Mouse (Mus musculus) forebrain, embryonic 11.5 days (tissue): ENCODE results near the gene Mlycd. TPM values are rescaled to one million over a fixed set of nuclear protein-coding genes. Genes with fewer than 3 reads are reported as not detected.

ENCODE experiments used
- ATAC-seq: fragments of 200-750 bp; cut with Nextera tagmentation; replicated peaks from 2 replicates; pipeline ENCODE4 v1.8.0; 2017; ENCODE audit warnings: moderate TSS enrichment; ENCODE audit not compliant: low FRiP score
- DNase-seq: peaks from one replicate; pipeline ENCODE4 v3.0.0-alpha.2; 2017; ENCODE audit warnings: low spot score
- H3K27ac ChIP-seq: fragments of 300-500 bp; sonication (generic); 2 replicates; pipeline ENCODE4 v1.5.1; 2014; ENCODE audit warnings: low read depth, low read length
- H3K27me3 ChIP-seq: fragments of 300-500 bp; sonication (generic); 2 replicates; pipeline ENCODE4 v1.6.1; 2014; ENCODE audit warnings: mild to moderate bottlenecking, low read length, mixed read lengths; ENCODE audit not compliant: control insufficient read depth, insufficient read depth
- H3K36me3 ChIP-seq: fragments of 300-500 bp; sonication (generic); 2 replicates; pipeline ENCODE4 v1.6.1; 2014; ENCODE audit warnings: mild to moderate bottlenecking, low read length, moderate library complexity, mixed read lengths; ENCODE audit not compliant: control insufficient read depth, insufficient read depth
- H3K4me1 ChIP-seq: fragments of 300-500 bp; sonication (generic); replicated peaks from 2 replicates; pipeline ENCODE4 v1.6.1; 2014; ENCODE audit warnings: low read length, mixed read lengths; ENCODE audit not compliant: control insufficient read depth, insufficient read depth
- H3K4me2 ChIP-seq: fragments of 300-500 bp; sonication (generic); 2 replicates; pipeline ENCODE4 v1.6.1; 2014; ENCODE audit warnings: low read depth, mild to moderate bottlenecking, low read length, moderate library complexity, mixed read lengths; ENCODE audit not compliant: severe bottlenecking
- H3K4me3 ChIP-seq: fragments of 300-500 bp; sonication (generic); 2 replicates; pipeline ENCODE4 v1.5.1; 2014; ENCODE audit warnings: low read depth, low read length
- H3K9ac ChIP-seq: fragments of 300-500 bp; sonication (generic); 2 replicates; pipeline ENCODE4 v1.6.1; 2014; ENCODE audit warnings: low read length
- H3K9me3 ChIP-seq: fragments of 300-500 bp; sonication (generic); 2 replicates; pipeline ENCODE4 v1.6.1; 2016; ENCODE audit warnings: low read length, mixed read lengths; ENCODE audit not compliant: control insufficient read depth
- WGBS: fragments of 180-500 bp; shearing (Covaris S2); extraction: QIAGEN DNeasy Blood & Tissue Kit; methylation state at CpG from one replicate; pipeline ENCODE4 v1.1.7; 2014; 5-methylcytosine and 5-hydroxymethylcytosine counted together
- polyA plus RNA-seq: library from polyadenylated mRNA; unstranded; fragments of >200 nt; fragmentation: Nextera tagmentation; extraction: Ambion mirVana; gene quantifications from 2 replicates; pipeline ENCODE4 v1.2.1, GENCODE M21; 2014

Gene Mlycd
- polyA plus RNA-seq, 1 experiment from 2014 or later, result 13.5 TPM

- Histone ChIP-seq H3K9me3 (no peaks in the 10 kb centered on the region), H3K9ac (peak overlapping the region; percentile 72), H3K4me2 (peak overlapping the region; percentile 86), H3K4me3 (peak overlapping the region; percentile 73), H3K4me1 (0 out of 2 replicates have a peak, but pooled peaks cover 2% of the 10 kb centered on the region), H3K27me3 (peaks cover 6% of the 10 kb centered on the region), H3K27ac (no peak overlapping the region), H3K36me3 (no peaks in the 10 kb centered on the region)
- no peak for DNase-seq
- under 1% methylated on average over 16 of the region's 17 CpGs for WGBS
- no peak for ATAC-seq
Observed at GRCm38 (mm10) chr8:119447781-119448170, 53.1 kb downstream of the Mlycd start.

DNA sequence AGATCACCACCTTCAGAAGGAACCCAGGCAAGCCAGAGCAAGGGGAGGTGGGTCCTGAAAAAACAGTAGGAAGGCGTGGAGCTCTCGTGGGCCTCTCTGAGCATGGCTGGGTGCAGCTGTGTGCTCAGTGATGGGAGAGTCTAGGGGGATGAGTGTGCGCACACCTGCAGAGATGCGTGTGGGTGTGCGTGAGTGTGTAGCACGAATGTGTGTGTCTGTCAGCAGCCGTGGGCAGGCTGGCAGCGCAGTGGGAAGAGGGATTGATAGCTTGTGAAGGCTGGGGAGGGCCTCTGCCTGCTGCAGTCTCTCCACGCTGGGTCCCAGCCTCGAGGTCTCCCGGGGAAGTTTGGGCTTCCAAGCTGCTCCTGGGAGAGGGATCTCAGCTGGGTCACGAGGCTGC, 54.9 kb downstream of the Mlycd start:
- Histone ChIP-seq H3K9ac (no peak overlapping the region), H3K4me3 (no peak overlapping the region), H3K9me3 (no peaks in the 10 kb centered on the region), H3K4me1 (0 out of 2 replicates have a peak, but pooled peaks cover 2% of the 10 kb centered on the region), H3K4me2 (no peak overlapping the region), H3K27me3 (peaks cover 6% of the 10 kb centered on the region), H3K36me3 (no peaks in the 10 kb centered on the region), H3K27ac (no peak overlapping the region)
- no peak for DNase-seq
- no peak for ATAC-seq
- 82% methylated on average over 12 of the region's 12 CpGs for WGBS

GRCm38 (mm10) chr8:119451131-119451530, 56.5 kb downstream of the Mlycd start:
- peaks cover 6% of the 10 kb centered on the region for H3K27me3 ChIP-seq
- H3K4me2 ChIP-seq, result no peak overlapping the region
- H3K9me3 ChIP-seq, result no peaks in the 10 kb centered on the region
- 85% methylated on average over 4 of the region's 4 CpGs for WGBS
- no peak for ATAC-seq
- no peak overlapping the region for H3K4me3 ChIP-seq
- no peak for DNase-seq
- no peaks in the 10 kb centered on the region for H3K36me3 ChIP-seq
- no peak overlapping the region for H3K9ac ChIP-seq
- no peak overlapping the region for H3K27ac ChIP-seq
- 0 out of 2 replicates have a peak, but pooled peaks cover 2% of the 10 kb centered on the region for H3K4me1 ChIP-seq

DNA sequence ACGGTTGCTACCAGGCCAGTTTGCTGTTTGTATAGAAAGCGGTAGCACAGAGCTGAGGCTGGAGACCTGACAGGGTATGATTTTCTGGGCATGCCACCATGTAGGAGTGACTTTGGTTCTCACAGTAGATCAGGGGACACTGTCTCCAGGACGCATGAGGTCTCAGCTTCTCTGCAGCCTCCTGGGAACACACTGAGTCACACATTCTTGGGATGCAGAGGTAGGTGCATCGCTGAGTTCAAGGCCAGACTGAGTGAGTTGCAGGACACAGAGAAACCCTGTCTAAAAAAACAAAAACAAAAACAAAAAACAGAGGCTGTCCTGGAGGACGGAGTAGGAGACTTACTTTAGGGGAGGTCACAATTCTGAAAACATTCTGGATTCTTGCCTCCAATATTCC, 58.2 kb downstream of the Mlycd start:
- Histone ChIP-seq H3K4me1 (0 out of 2 replicates have a peak, but pooled peaks cover 2% of the 10 kb centered on the region), H3K4me3 (no peak overlapping the region), H3K9me3 (no peaks in the 10 kb centered on the region), H3K4me2 (no peak overlapping the region), H3K27ac (no peak overlapping the region), H3K36me3 (no peaks in the 10 kb centered on the region), H3K9ac (no peak overlapping the region), H3K27me3 (peaks cover 3% of the 10 kb centered on the region)
- ATAC-seq, result no peak
- 90% methylated on average over 5 of the region's 5 CpGs for WGBS
- DNase-seq, result no peak

GRCm38 (mm10) chr8:119456045-119456444, 61.4 kb downstream of the Mlycd start:
- Histone ChIP-seq H3K27ac (no peak overlapping the region), H3K4me2 (no peak overlapping the region), H3K27me3 (no peaks in the 10 kb centered on the region), H3K9ac (no peak overlapping the region), H3K9me3 (no peaks in the 10 kb centered on the region), H3K36me3 (no peaks in the 10 kb centered on the region), H3K4me1 (0 out of 2 replicates have a peak, but pooled peaks cover 3% of the 10 kb centered on the region), H3K4me3 (no peak overlapping the region)
- ATAC-seq (no peak), DNase-seq (no peak)
- WGBS, result 88% methylated on average over 5 of the region's 5 CpGs

DNA sequence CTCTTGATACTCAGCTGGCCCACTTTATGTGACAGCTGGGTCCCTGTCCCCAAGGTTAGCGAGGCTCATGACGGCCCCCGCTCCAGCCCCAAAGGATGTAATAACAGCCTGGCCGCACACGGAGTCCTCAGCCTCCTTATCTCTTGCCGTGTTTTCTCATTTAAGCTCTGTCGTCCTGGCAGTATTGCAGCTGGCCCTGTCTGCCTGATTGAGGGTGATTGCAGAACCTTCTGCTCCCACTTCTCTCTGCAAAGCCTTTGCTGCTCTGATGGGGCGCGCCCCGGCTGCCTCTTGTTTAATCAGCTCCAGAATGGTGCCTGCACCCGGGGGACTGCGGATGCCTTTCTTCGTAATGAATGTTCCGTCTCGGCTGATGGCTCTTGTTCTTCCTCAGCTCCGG, 65.0 kb downstream of the Mlycd start:
- no peak for ATAC-seq
- WGBS, result 64% methylated on average over 16 of the region's 16 CpGs
- no peaks in the 10 kb centered on the region for H3K9me3 ChIP-seq

More for the DNA sequence above, 65.0 kb downstream of the Mlycd start:
- no peak for DNase-seq
- Histone ChIP-seq H3K4me3 (no peak overlapping the region), H3K27me3 (no peaks in the 10 kb centered on the region), H3K36me3 (no peaks in the 10 kb centered on the region), H3K27ac (no peak overlapping the region), H3K4me1 (peaks cover 14% of the 10 kb centered on the region; the same call in 1 of the 2 replicates), H3K9ac (no peak overlapping the region), H3K4me2 (no peak overlapping the region)

Other genes starting within 250 kb of the Mlycd start
- gene Hsbp1, start 50.4 kb upstream of the Mlycd start, polyA plus RNA-seq, result 301 and 310 TPM in 2 replicates
- 0.09 TPM in 1 of 2 replicates, not detected in the other for gene Osgin1, start 39.2 kb downstream of the Mlycd start, polyA plus RNA-seq
- gene Necab2, start 51.8 kb downstream of the Mlycd start, polyA plus RNA-seq, result 15.3 and 18.3 TPM in 2 replicates
- gene Slc38a8, start 106.8 kb downstream of the Mlycd start, polyA plus RNA-seq, result 0.13 TPM in 1 of 2 replicates, not detected in the other
- gene Mbtps1, start 163.9 kb downstream of the Mlycd start, polyA plus RNA-seq, result 98.0 and 98.2 TPM in 2 replicates
- gene Hsdl1, start 180.3 kb downstream of the Mlycd start, polyA plus RNA-seq, result 78.7 and 89.0 TPM in 2 replicates
- 0.16 TPM in 1 of 2 replicates, not detected in the other for gene Dnaaf1, start 180.4 kb downstream of the Mlycd start, polyA plus RNA-seq
- 15.2 and 17.1 TPM in 2 replicates for gene Taf1c, start 210.3 kb downstream of the Mlycd start, polyA plus RNA-seq
- gene Adad2, start 217.9 kb downstream of the Mlycd start, polyA plus RNA-seq, result not detected in 2 replicates
- 0.07 TPM in 1 of 2 replicates, not detected in the other for gene Kcng4, start 240.8 kb downstream of the Mlycd start, polyA plus RNA-seq